Mouse (Mus musculus) forebrain, embryonic 12.5 days (tissue): ENCODE data around the gene Vegfd. TPM values are rescaled to one million over a fixed set of nuclear protein-coding genes. Genes with fewer than 3 reads are reported as not detected.

Experiments used
- ATAC-seq: fragments of 200-750 bp; cut with Nextera tagmentation; 2 replicates; pipeline ENCODE4 v1.8.0; 2017; ENCODE audit warnings: moderate TSS enrichment; ENCODE audit not compliant: low FRiP score
- H3K27ac ChIP-seq: fragments of 300-500 bp; sonication (generic); 2 replicates; pipeline ENCODE4 v1.5.1; 2016; ENCODE audit warnings: mild to moderate bottlenecking
- H3K27me3 ChIP-seq: fragments of 300-500 bp; sonication (generic); 2 replicates; pipeline ENCODE4 v1.6.1; 2016; ENCODE audit warnings: mild to moderate bottlenecking
- H3K36me3 ChIP-seq: fragments of 300-500 bp; sonication (generic); replicated peaks from 2 replicates; pipeline ENCODE4 v1.6.1; 2016; ENCODE audit warnings: mild to moderate bottlenecking
- H3K4me1 ChIP-seq: fragments of 300-500 bp; sonication (generic); 2 replicates; pipeline ENCODE4 v1.6.1; 2016
- H3K4me2 ChIP-seq: fragments of 300-500 bp; sonication (generic); 2 replicates; pipeline ENCODE4 v1.6.1; 2016; ENCODE audit warnings: mild to moderate bottlenecking, moderate library complexity
- H3K4me3 ChIP-seq: fragments of 300-500 bp; sonication (generic); replicated peaks from 2 replicates; pipeline ENCODE4 v1.5.1; 2016; ENCODE audit warnings: mild to moderate bottlenecking
- H3K9ac ChIP-seq: fragments of 300-500 bp; sonication (generic); 2 replicates; pipeline ENCODE4 v1.6.1; 2016; ENCODE audit warnings: mild to moderate bottlenecking
- H3K9me3 ChIP-seq: fragments of 300-500 bp; sonication (generic); 2 replicates; pipeline ENCODE4 v1.6.1; 2016
- WGBS: fragments of 180-500 bp; shearing (Covaris S2); methylation state at CpG from one replicate; pipeline ENCODE4 v1.1.7; 2016; 5-methylcytosine and 5-hydroxymethylcytosine counted together
- polyA plus RNA-seq: library from polyadenylated mRNA; unstranded; fragments of >200 nt; fragmentation: Nextera tagmentation; extraction: Ambion mirVana; gene quantifications from 2 replicates; pipeline ENCODE4 v1.2.1, GENCODE M21; 2016

Gene Vegfd
- polyA plus RNA-seq, 1 experiment from 2014 or later: 0.77 TPM

GRCm38 (mm10) chrX:164394091-164394490 is 20.9 kb downstream of the Vegfd start:
- Histone ChIP-seq H3K27ac (no peak overlapping the region), H3K4me3 (no peak overlapping the region), H3K9me3 (no peaks in the 10 kb centered on the region), H3K27me3 (peaks cover 4% of the 10 kb centered on the region; the same call in 1 of the 2 replicates), H3K4me1 (no peaks in the 10 kb centered on the region), H3K9ac (no peak overlapping the region), H3K4me2 (no peak overlapping the region), H3K36me3 (no peaks in the 10 kb centered on the region)
- WGBS: 83% methylated on average over 4 of the region's 4 CpGs
- ATAC-seq: no peak

GRCm38 (mm10) chrX:164398456-164398855 is 25.3 kb downstream of the Vegfd start:
- no peak overlapping the region for H3K27ac ChIP-seq
- H3K4me3 ChIP-seq: no peak overlapping the region
- H3K36me3 ChIP-seq: no peaks in the 10 kb centered on the region
- H3K27me3 ChIP-seq: no peaks in the 10 kb centered on the region; the same call in 1 of the 2 replicates
- WGBS: 61% methylated on average over 3 of the region's 3 CpGs
- ATAC-seq: no peak
- H3K4me2 ChIP-seq: no peak overlapping the region
- no peak overlapping the region for H3K9ac ChIP-seq
- no peaks in the 10 kb centered on the region for H3K9me3 ChIP-seq
- no peaks in the 10 kb centered on the region for H3K4me1 ChIP-seq

- Histone ChIP-seq H3K36me3 (no peaks in the 10 kb centered on the region), H3K4me3 (no peak overlapping the region), H3K27ac (no peak overlapping the region), H3K9me3 (no peaks in the 10 kb centered on the region), H3K4me2 (no peak overlapping the region), H3K27me3 (peaks cover 3% of the 10 kb centered on the region; the same call in 1 of the 2 replicates), H3K9ac (no peak overlapping the region), H3K4me1 (no peaks in the 10 kb centered on the region)
- ATAC-seq: no peak
Observed at GRCm38 (mm10) chrX:164405080-164405649, 32.0 kb downstream of the Vegfd start.

GRCm38 (mm10) chrX:164406133-164407022 is 33.2 kb downstream of the Vegfd start:
- Histone ChIP-seq H3K9me3 (no peaks in the 10 kb centered on the region), H3K27ac (no peak overlapping the region), H3K27me3 (peaks cover 3% of the 10 kb centered on the region; the same call in 1 of the 2 replicates), H3K4me2 (no peak overlapping the region), H3K36me3 (no peaks in the 10 kb centered on the region), H3K9ac (no peak overlapping the region), H3K4me3 (no peak overlapping the region), H3K4me1 (no peaks in the 10 kb centered on the region)
- ATAC-seq: no peak
- 76% methylated on average over 9 of the region's 9 CpGs for WGBS

GRCm38 (mm10) chrX:164408301-164408927 is 35.2 kb downstream of the Vegfd start:
- no peak for ATAC-seq
- H3K27me3 ChIP-seq: peaks cover 6% of the 10 kb centered on the region; the same call in 1 of the 2 replicates

GRCm38 (mm10) chrX:164410562-164410961 is 37.4 kb downstream of the Vegfd start:
- no peak overlapping the region for H3K27ac ChIP-seq
- no peak overlapping the region for H3K9ac ChIP-seq
- 89% methylated on average over 1 of the region's 1 CpGs for WGBS
- H3K4me1 ChIP-seq: no peaks in the 10 kb centered on the region
- H3K4me3 ChIP-seq: no peak overlapping the region
- no peaks in the 10 kb centered on the region for H3K9me3 ChIP-seq
- no peaks in the 10 kb centered on the region for H3K36me3 ChIP-seq
- H3K4me2 ChIP-seq: no peak overlapping the region
- H3K27me3 ChIP-seq: peaks cover 10% of the 10 kb centered on the region; the same call in 1 of the 2 replicates
- ATAC-seq: no peak

More at GRCm38 (mm10) chrX:164408301-164408927, 35.2 kb downstream of the Vegfd start:
- H3K36me3 ChIP-seq: no peaks in the 10 kb centered on the region
- no peak overlapping the region for H3K9ac ChIP-seq
- H3K4me2 ChIP-seq: no peak overlapping the region
- 85% methylated on average over 3 of the region's 3 CpGs for WGBS
- no peaks in the 10 kb centered on the region for H3K9me3 ChIP-seq
- H3K4me3 ChIP-seq: no peak overlapping the region
- no peaks in the 10 kb centered on the region for H3K4me1 ChIP-seq
- no peak overlapping the region for H3K27ac ChIP-seq

GRCm38 (mm10) chrX:164416803-164417202 is 43.6 kb downstream of the Vegfd start:
- Histone ChIP-seq H3K27me3 (peaks cover 15% of the 10 kb centered on the region; the same call in 1 of the 2 replicates), H3K4me2 (no peak overlapping the region), H3K9ac (no peak overlapping the region), H3K9me3 (no peaks in the 10 kb centered on the region), H3K4me1 (peaks cover 9% of the 10 kb centered on the region), H3K27ac (no peak overlapping the region), H3K36me3 (no peaks in the 10 kb centered on the region), H3K4me3 (no peak overlapping the region)
- 79% methylated on average over 2 of the region's 2 CpGs for WGBS
- ATAC-seq: no peak

- Histone ChIP-seq H3K4me1 (peaks cover 9% of the 10 kb centered on the region), H3K36me3 (no peaks in the 10 kb centered on the region; the same call in 1 of the 2 replicates), H3K27me3 (peaks cover 13% of the 10 kb centered on the region; the same call in 1 of the 2 replicates), H3K27ac (no peak overlapping the region), H3K4me2 (no peak overlapping the region), H3K4me3 (no peak overlapping the region), H3K9ac (no peak overlapping the region), H3K9me3 (no peaks in the 10 kb centered on the region)
- ATAC-seq: no peak
Observed at GRCm38 (mm10) chrX:164418008-164418407, 44.8 kb downstream of the Vegfd start.

- 0 out of 2 replicates have a peak within 1 kb of the TSS, but pooled peaks have one; percentile 42 for H3K27ac ChIP-seq
- no peaks in the 10 kb centered on the region for H3K9me3 ChIP-seq
- H3K4me2 ChIP-seq: peak within 1 kb of the TSS; percentile 54
- WGBS: 14% methylated on average over 40 of the region's 40 CpGs
- peaks cover 12% of the 10 kb centered on the region; the same call in 1 of the 2 replicates for H3K27me3 ChIP-seq
- peak; percentile 99 for ATAC-seq
- H3K4me3 ChIP-seq: peak within 1 kb of the TSS; percentile 52
- no peaks in the 10 kb centered on the region; the same call in 1 of the 2 replicates for H3K36me3 ChIP-seq
- peaks cover 9% of the 10 kb centered on the region for H3K4me1 ChIP-seq
- peak within 1 kb of the TSS; percentile 64 for H3K9ac ChIP-seq
Observed at GRCm38 (mm10) chrX:164419471-164419939, 46.3 kb downstream of the Vegfd start, which contains the start of gene Piga. Piga (plus strand) TSS chrX:164419787.

- Histone ChIP-seq H3K9me3 (no peaks in the 10 kb centered on the region), H3K4me3 (peak overlapping the region; percentile 52), H3K27ac (0 out of 2 replicates have a peak overlapping the region, but pooled peaks have one; percentile 42), H3K9ac (peak overlapping the region; percentile 64), H3K36me3 (no peaks in the 10 kb centered on the region; the same call in 1 of the 2 replicates), H3K4me1 (peaks cover 9% of the 10 kb centered on the region), H3K27me3 (peaks cover 9% of the 10 kb centered on the region; the same call in 1 of the 2 replicates), H3K4me2 (peak overlapping the region; percentile 54)
- WGBS: 20% methylated on average over 13 of the region's 13 CpGs
- ATAC-seq: no peak
Observed at GRCm38 (mm10) chrX:164419955-164420354, 46.8 kb downstream of the Vegfd start.

GRCm38 (mm10) chrX:164420518-164420917 is 47.3 kb downstream of the Vegfd start:
- Histone ChIP-seq H3K36me3 (no peaks in the 10 kb centered on the region; the same call in 1 of the 2 replicates), H3K27me3 (peaks cover 12% of the 10 kb centered on the region; the same call in 1 of the 2 replicates), H3K9ac (peak overlapping the region; percentile 64; the same call in 1 of the 2 replicates), H3K4me2 (peak overlapping the region; percentile 54), H3K4me3 (peak overlapping the region; percentile 52), H3K9me3 (no peaks in the 10 kb centered on the region), H3K27ac (no peak overlapping the region), H3K4me1 (peaks cover 9% of the 10 kb centered on the region)
- ATAC-seq: no peak
- WGBS: 50% methylated on average over 3 of the region's 3 CpGs

- Histone ChIP-seq H3K36me3 (no peaks in the 10 kb centered on the region; the same call in 1 of the 2 replicates), H3K27ac (no peak overlapping the region), H3K4me3 (no peak overlapping the region), H3K27me3 (peaks cover 12% of the 10 kb centered on the region; the same call in 1 of the 2 replicates), H3K4me1 (peaks cover 9% of the 10 kb centered on the region), H3K9ac (no peak overlapping the region), H3K4me2 (no peak overlapping the region), H3K9me3 (no peaks in the 10 kb centered on the region)
- WGBS: 76% methylated on average over 1 of the region's 1 CpGs
- ATAC-seq: no peak
Observed at GRCm38 (mm10) chrX:164424821-164425220, 51.6 kb downstream of the Vegfd start.
